Mouse (Mus musculus) right cerebral cortex, postnatal 14 days (tissue): ENCODE results near the gene Smarcal1.
A peak's percentile ranks its signal among the peaks of the same experiment; 100 is the strongest.

Experiments
- DNase-seq: peaks from one replicate; pipeline ENCODE4 v3.0.0; 2022

The Smarcal1 gene

DNA sequence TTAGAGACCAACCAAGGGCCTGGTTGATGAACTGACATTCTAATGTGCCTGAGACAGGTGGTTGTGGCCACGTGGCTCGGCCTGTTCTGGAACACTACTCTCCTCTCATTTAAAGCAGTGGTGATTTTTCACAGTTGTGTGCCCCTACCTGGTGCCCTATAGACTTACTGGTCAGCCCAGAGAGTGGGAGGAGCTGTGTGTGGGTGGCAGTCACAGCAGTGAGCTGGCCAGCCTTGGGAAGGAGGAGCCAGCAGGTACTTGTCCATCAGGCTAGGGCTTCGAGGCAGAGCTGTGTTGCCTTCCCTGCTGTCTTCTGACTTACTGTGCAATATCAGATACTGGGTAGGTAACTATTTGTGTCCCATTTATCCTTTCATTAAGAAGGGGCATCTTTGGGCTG lies 9.3 kb downstream of the Smarcal1 start:
- DNase-seq, result no peak

GRCm38 (mm10) chr1:72593340-72593951 lies 10.4 kb downstream of the Smarcal1 start:
- peak; percentile 40 for DNase-seq

DNA sequence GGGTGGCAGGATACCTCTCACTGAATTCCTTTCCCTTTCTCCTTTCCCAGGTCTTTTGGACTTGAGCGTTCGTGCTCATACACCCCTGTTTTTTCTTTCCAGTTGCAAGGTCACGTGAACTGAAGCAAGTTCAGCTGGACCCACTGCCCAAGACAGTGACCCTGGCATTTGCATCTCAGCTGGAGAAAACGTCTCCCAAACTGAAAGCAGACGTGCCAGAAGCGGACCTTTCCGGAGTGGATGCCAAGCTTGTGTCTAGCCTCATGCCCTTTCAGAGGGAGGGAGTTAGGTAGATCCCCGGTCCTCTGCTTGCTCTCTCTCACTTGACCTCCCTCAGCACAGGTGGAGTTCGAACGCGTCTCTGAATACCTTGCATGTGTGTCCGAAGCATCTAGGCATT lies 12.6 kb downstream of the Smarcal1 start:
- DNase-seq, result no peak

DNA sequence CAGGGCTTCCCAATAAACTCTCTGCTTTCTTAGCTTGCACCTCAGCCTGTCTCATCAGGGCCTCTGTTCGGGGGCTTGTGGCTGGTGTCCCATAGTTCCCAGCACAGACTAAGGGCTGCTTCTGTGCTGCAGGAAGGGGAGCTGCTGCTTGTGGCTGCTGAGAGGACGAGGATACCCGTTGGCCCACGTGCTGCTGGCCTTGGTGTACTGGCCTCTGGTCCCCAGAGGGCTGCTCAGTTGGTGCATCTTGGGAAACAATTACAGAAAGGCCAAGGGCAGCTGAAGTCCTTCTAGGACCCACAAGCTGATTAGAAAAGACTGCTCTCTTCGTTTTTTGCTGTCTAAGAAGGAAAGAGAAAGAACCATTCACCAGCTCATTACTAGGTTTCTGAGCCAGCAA lies 13.2 kb downstream of the Smarcal1 start:
- DNase-seq, result no peak

- DNase-seq, result no peak
Measured at GRCm38 (mm10) chr1:72599146-72600101, 16.4 kb downstream of the Smarcal1 start.

GRCm38 (mm10) chr1:72600778-72601177 lies 17.7 kb downstream of the Smarcal1 start:
- no peak for DNase-seq

DNA sequence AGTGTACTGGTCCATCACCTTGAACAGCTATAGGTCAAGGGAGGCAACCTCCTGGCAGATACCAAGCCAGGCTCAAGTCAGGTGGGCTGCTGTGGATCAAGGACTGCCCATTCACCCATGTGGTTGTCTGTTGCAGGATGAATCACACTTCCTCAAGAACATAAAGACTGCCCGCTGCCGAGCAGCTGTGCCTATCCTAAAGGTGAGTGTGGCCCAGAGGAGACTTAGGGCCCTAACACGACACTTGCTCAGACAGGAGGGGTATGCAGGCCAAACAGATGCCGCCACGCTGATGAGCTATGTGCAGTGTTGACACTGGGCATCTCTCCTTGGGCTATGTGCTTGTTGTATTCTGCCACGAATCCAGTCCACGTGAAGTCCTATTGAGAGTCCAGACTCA lies 18.2 kb downstream of the Smarcal1 start:
- no peak for DNase-seq

DNA sequence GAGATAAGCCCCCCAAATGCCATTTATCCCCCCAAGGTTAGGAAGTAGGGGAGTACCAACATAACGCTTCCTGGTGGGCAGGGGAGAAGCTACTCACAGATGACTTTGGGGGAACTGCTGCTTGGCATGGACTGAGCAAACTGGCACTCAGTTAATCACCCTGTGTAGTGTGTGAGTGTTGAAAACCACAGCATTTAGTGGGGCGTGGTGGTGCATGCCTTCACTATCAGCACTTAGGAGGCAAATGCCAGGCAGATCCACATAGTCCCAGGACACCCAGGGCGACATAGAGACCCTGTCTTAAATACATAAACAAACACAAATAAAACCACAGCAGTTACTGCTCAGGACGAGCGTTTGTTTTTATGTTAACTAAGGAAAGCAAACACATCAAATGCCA lies 19.1 kb downstream of the Smarcal1 start:
- DNase-seq, result no peak

- DNase-seq, result no peak
Measured at GRCm38 (mm10) chr1:72602803-72603202, 19.8 kb downstream of the Smarcal1 start.

DNA sequence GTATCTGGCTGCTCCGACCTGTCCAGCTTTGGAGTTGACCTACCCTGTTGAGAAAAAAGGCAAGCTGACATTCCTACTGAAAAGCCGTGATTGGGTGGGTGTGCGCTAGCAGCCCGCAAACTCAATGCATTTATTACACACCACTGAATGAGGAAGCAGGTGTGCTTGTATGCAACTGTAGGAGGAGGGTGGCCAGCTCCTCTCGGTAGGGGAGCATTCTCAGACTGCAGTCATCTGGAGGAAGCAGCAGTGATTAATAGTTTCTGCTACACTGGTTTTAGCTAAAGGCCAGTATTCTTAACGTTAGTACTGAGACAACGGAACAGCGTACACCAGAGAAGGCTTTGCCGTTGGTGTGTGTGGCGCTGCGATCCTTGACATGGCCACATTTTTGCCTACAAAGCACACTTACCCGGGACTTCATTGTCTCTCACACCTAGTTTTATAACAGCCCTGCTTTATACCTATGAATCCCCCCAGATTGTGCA lies 23.2 kb downstream of the Smarcal1 start:
- no peak for DNase-seq

DNA sequence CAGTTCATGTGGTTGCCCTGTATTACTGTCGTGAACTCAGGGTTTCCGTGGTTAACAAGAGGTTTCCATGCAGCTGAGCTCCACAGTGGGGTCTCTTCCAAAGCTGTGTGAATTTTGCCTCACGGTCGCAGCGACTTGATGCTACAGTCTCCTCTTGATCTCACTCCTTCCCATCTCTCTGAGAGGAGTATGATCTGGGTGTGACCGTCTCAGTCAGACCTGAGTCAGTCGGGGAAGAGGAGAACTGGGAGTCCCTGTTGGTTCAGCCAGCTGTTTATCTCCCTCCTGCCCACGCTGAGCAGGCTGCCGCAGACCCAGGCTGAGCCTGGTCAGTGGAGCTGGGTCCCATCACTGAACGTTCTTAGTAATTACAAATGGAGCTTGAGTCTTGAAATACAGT lies 26.1 kb downstream of the Smarcal1 start:
- DNase-seq, result no peak

GRCm38 (mm10) chr1:72609887-72610877 lies 27.1 kb downstream of the Smarcal1 start:
- DNase-seq, result no peak

- DNase-seq, result no peak
Measured at GRCm38 (mm10) chr1:72612172-72612571, 29.1 kb downstream of the Smarcal1 start.

GRCm38 (mm10) chr1:72635221-72635620 lies 52.2 kb downstream of the Smarcal1 start:
- no peak for DNase-seq

GRCm38 (mm10) chr1:72640658-72641410 lies 57.8 kb downstream of the Smarcal1 start:
- peak; percentile 82 for DNase-seq

GRCm38 (mm10) chr1:72673070-72673469 lies 90.0 kb downstream of the Smarcal1 start:
- no peak for DNase-seq
